Mouse (Mus musculus) olfactory bulb, adult 2 months (tissue): ENCODE data around the gene Zfp72. TPM values are rescaled to one million over a fixed set of nuclear protein-coding genes. Genes with fewer than 3 reads are reported as not detected.

Experiments
- H3K27ac ChIP-seq: fragments of 200-500 bp; 2 replicates; pipeline ENCODE4 v1.5.1; 2012; ENCODE audit warnings: low read depth, low read length; ENCODE audit not compliant: insufficient read depth
- H3K4me1 ChIP-seq: fragments of 200-500 bp; 2 replicates; pipeline ENCODE4 v1.6.1; 2012; ENCODE audit warnings: low read length; ENCODE audit not compliant: control insufficient read depth, insufficient read depth
- H3K4me3 ChIP-seq: fragments of 200-500 bp; 2 replicates; pipeline ENCODE4 v1.5.1; 2012; ENCODE audit warnings: mild to moderate bottlenecking, low read depth, low read length, moderate library complexity; ENCODE audit not compliant: insufficient read depth
- CTCF ChIP-seq: fragments of 200-500 bp; IDR thresholded peaks from 2 replicates; pipeline ENCODE4 v1.5.1; 2012; ENCODE audit warnings: low read depth, mild to moderate bottlenecking, low read length, moderate library complexity; ENCODE audit not compliant: insufficient read depth
- POLR2A ChIP-seq: fragments of 200-500 bp; IDR thresholded peaks from 2 replicates; pipeline ENCODE4 v1.6.1; 2012; ENCODE audit warnings: mild to moderate bottlenecking, low read depth, low read length, moderate library complexity; ENCODE audit not compliant: insufficient read depth
- WGBS: fragments of 180-500 bp; shearing (Covaris S2); methylation state at CpG from one replicate; pipeline ENCODE4 v1.1.7; 2018; 5-methylcytosine and 5-hydroxymethylcytosine counted together
- polyA plus RNA-seq: library from polyadenylated mRNA; stranded (reverse); fragments of >200 nt; gene quantifications from 2 replicates; pipeline ENCODE4 v1.2.4, GENCODE M21; 2012; ENCODE audit warnings: low replicate concordance; ENCODE audit not compliant: missing spikeins, insufficient read depth, insufficient read length

Zfp72 gene
- not detected in 2 replicates for polyA plus RNA-seq

DNA sequence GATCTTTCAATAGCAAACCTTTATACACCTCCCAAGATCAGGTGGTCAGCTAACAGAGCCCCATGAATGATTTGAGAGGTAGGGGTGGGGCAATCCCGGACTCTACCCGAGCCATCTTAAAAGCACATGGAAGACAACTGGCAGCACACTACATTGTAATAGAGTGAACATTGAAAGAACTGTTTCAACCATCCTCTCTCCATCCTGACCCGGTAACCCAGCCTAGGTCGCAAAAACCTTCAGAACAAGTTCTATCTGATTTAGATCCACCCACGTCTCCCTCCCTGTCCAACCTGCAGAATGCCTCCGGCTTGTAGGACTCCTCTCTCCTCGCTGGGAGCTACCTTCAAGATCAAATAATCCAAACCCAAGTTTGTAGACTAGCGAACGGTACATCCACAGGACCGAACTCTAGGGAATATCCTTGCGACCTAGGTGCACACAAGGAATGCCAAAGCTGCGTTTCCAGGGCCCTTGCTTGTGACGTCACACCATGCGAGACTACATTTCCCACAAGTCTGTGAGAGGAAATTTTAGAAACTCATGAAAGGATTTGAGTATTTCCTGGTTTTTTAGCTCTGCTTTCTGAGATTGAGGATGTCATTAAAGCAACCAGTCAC, at the start of gene Zfp72:
Zfp72 (minus strand) TSS at position 466 of the 620 bp plus-strand sequence.
- WGBS, result 6% methylated on average over 14 of the region's 14 CpGs
- Histone ChIP-seq H3K27ac (peak within 1 kb of the TSS; percentile 13; the same call in 1 of the 2 replicates), H3K4me3 (peak within 1 kb of the TSS; percentile 66), H3K4me1 (no peaks in the 10 kb centered on the region)
- no peak for TF ChIP-seq CTCF
- TF ChIP-seq POLR2A, result no peak

DNA sequence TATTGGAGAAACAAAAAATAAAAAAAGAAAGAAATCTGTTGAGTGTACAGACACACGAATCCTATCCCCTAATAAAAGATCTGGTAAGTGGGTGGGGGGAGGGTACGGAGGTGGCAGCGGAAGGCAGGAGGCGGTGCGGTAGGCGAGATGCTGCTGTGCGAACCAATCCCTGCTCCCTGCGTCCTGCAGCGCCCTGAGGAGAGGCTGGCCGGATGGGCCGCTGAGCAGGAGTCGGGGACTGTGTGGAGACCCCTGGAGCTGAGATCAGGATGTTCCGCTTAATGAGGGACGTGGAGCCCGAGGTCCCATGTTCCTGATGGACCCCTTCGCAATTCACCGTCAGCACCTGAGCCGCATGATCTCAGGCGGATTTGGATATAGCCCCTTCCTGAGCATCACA, 49.3 kb upstream of the Zfp72 start:
- no peak overlapping the region for H3K4me3 ChIP-seq
- 42% methylated on average over 19 of the region's 19 CpGs for WGBS
- no peaks in the 10 kb centered on the region for H3K4me1 ChIP-seq
- H3K27ac ChIP-seq, result no peak overlapping the region
- no peak for TF ChIP-seq CTCF
- TF ChIP-seq POLR2A, result no peak

DNA sequence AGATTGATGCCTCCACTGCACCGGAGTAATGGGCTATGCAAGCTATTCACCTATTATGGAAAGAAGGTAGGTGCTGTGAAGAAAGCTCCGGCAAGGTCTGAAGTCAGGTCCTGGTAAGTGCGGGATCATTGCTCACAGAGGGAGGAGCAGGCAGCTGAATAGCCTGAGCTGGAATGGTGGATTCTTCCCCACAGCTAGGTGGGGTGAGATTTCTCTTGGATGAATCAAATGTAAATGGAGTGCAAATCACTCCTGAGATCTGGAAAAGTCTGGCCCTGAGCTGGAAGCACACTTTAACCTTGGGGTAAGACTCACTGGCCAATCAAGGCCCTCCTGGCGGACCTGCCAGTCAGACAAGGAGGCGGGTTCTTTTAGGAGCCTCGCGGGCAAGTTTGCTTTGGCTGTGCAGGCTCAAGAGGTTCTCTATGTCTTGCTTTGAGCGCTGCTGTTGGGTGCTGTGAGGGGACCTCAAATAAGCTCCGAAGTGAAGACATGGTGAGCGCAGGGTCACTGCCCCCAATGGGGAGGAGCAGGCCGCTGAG, 8.7 kb upstream of the Zfp72 start, which contains the start of gene Ftl1-ps1:
Ftl1-ps1 (plus strand) TSS at position 397 of the 542 bp plus-strand sequence.
- H3K4me1 ChIP-seq, result no peaks in the 10 kb centered on the region
- no peak within 1 kb of the TSS for H3K27ac ChIP-seq
- WGBS, result 12% methylated on average over 11 of the region's 11 CpGs
- no peak within 1 kb of the TSS for H3K4me3 ChIP-seq
- TF ChIP-seq CTCF (no peak), POLR2A (no peak)

DNA sequence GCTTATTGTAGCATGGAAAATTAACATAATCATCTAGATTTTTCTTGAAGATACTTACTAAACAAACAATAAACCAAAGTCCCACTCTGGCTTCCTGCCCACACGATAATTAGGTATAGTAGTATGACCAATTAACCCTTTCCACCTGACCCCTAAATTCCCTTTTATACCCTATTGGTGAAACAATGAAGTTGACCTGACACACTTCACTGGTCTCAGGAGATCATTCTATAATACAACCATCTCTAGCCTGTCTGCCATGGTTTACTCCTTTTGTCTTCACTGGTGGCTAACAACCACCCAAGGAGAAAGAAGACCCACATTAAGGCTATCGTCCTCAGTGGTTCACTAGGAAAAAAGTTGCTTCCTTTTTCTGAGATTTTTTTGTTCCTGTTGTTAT, 520 bp upstream of the Zfp72 start:
- no peak overlapping the region for H3K4me3 ChIP-seq
- TF ChIP-seq CTCF, result no peak
- no peak for TF ChIP-seq POLR2A
- H3K27ac ChIP-seq, result no peak overlapping the region
- no peaks in the 10 kb centered on the region for H3K4me1 ChIP-seq
- 72% methylated on average over 2 of the region's 2 CpGs for WGBS

DNA sequence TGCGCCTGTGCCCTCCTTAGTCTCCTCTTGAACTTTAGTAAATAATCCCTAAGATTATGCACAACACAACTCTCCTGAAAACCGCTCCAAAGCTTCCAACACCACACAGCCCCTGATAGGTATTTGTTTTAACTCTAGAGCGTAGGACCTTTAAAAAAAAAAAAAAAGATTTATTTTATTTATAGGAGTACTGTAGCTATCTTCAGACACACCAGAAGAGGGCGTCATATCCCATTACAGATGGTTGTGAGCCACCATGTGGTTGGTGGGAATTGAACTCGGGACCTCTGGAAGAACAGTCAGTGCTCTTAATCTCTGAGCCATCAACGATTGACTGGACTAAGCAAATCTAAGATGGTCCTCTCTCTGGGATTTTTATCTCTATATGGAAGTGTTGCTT, 906 bp downstream of the Zfp72 start:
- no peak for TF ChIP-seq CTCF
- H3K4me1 ChIP-seq, result no peaks in the 10 kb centered on the region
- H3K27ac ChIP-seq, result no peak overlapping the region
- H3K4me3 ChIP-seq, result no peak overlapping the region
- WGBS, result 71% methylated on average over 6 of the region's 6 CpGs

DNA sequence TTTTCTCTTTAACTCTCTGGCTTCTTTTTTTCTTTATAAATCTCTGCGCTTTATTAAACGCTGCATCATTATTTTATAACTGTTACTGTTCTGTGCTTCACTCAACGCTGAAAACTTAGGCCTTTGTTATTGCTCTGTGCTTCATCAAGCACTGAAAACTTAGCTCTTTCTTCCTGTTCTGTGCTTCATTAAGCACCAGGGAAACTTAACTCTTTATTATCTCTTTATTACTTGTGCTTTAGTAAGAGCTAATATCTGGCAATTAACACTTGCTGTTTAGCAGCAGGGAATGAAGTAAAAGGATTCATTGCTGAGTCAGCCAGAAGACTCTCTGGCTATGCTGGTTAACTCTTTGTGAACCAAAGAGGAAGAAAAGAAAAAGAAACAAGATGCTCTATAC, 8.3 kb downstream of the Zfp72 start:
- Histone ChIP-seq H3K4me1 (peaks cover 8% of the 10 kb centered on the region; the same call in 1 of the 2 replicates), H3K27ac (no peak overlapping the region), H3K4me3 (no peak overlapping the region)
- WGBS, result 15% methylated on average over 3 of the region's 3 CpGs
- TF ChIP-seq POLR2A, result no peak

DNA sequence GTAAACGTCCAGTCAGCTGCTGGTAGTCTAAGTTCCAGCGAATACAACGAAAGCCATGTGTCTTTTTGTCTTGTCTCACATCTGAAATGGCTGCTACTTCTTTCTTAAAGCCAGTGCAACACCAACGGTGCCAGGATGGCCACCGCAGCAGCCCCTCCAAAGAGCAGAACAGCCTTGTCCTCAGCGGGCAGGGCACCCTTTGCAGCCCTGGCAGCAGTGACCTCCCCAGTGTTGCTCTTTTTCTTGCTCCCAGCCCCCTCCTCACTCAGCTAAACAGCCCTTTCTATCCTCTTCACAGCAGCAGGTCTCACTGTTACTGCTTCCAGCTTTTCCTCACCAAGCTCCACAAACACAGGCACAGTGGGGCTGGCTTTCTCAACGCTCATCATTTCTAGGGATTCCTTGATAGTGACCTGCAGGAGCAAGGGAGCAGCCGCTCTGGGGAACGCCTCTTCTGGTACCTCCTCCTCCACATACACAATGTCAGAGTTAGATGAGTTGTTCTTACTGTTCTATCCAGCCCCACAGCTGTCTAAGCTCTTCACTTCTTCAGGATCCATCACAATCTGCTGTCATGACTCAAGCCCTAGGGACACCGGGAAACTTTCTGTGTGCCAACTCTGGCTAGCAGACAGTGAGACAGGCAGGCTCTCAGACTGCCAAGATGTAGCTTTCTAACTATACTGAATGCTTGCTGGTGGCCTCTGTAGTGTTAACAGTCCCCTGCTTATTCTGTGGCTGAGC, 8.9 kb downstream of the Zfp72 start:
- Histone ChIP-seq H3K4me1 (peaks cover 8% of the 10 kb centered on the region; the same call in 1 of the 2 replicates), H3K27ac (no peak overlapping the region), H3K4me3 (no peak overlapping the region)
- TF ChIP-seq CTCF (no peak), POLR2A (no peak)
- WGBS, result 34% methylated on average over 10 of the region's 10 CpGs

DNA sequence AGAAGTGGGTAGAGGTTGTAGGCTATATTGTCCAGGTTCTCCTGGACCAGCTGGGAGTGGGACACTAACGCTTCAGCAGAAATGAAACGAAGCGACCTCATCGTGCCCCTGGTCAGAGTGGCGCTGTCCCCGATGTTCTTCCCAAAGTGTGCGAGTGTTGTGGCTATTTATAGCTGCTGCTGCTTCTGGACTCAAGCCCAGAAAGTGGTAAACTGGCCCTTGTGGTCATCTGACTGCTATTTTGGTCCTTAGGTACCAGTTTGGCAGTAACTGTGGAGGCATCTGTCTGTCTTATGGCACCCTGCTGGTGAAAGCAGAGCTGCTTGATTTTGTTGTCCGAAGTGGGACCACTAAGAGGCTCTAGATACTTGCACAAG, 26.8 kb downstream of the Zfp72 start, which contains the start of gene Lrrc14b:
Lrrc14b (minus strand) TSS at position 147 of the 377 bp plus-strand sequence.
- TF ChIP-seq CTCF (no peak), POLR2A (no peak)
- WGBS, result 41% methylated on average over 8 of the region's 8 CpGs
- Histone ChIP-seq H3K4me3 (no peak within 1 kb of the TSS), H3K27ac (no peak within 1 kb of the TSS), H3K4me1 (peaks cover 9% of the 10 kb centered on the region; the same call in 1 of the 2 replicates)

DNA sequence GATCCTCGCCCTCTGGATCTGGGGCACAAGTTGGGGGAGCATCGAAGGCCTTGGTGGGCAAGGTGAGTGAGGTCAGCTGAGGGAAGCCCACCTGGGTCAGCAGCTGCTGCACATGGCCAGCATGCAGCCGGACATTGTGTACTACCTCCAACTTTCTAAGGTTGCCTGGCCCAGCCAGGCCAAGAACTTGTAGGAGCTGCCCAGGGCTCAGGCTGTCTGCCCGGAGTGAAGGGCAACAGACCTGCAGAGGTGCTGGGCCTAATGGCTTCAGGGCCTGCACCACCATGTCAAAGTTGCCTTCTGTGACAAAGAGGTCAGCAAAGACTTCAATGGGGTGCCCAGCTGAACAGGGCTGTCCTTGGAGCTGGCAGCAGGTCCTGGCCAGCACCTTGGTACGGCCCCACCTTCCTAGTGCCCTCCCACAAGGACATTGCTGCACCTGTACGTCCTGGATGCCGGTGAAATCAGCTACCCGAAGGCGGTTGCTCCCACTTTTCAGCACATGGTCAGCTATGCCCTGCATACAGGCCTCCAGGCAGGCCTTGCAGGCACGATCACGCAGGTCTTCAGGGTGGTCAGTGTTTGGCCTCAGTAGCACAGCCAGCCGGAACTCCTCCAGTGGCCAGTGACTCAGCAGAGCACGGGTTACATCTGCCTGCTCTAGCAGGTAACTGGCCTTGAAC, 27.3 kb downstream of the Zfp72 start:
- Histone ChIP-seq H3K4me3 (no peak overlapping the region), H3K4me1 (peaks cover 9% of the 10 kb centered on the region; the same call in 1 of the 2 replicates), H3K27ac (no peak overlapping the region)
- no peak for TF ChIP-seq POLR2A
- no peak for TF ChIP-seq CTCF
- 86% methylated on average over 13 of the region's 13 CpGs for WGBS
